ENCODE assay signal across 8 mouse cellular contexts in genomic region chr2:164678848-164679625, GRCm38 (mm10). TPM values are rescaled to one million over a fixed set of nuclear protein-coding genes. Genes with fewer than 3 reads are reported as not detected.
DNase-seq lines count a peak whose midpoint lies in the region; ATAC-seq and TF ChIP-seq lines count a peak whose summit lies in the region.

No protein-coding gene starts in this region.

- H3K9ac ChIP-seq in forebrain, embryonic 16.5 days (replicated peaks; ENCODE audit: low read depth, low read length), result no peak overlapping the region
- no peak overlapping the region for H3K9ac ChIP-seq in hindbrain, embryonic 11.5 days (ENCODE audit: low read depth, low read length)

- H3K27ac ChIP-seq in forebrain, embryonic 16.5 days (ENCODE audit: low read length), result no peak overlapping the region
- H3K27ac ChIP-seq in hindbrain, embryonic 11.5 days (ENCODE audit: low read depth, low read length), result no peak overlapping the region

- peak; percentile 48; the same call in 1 of the 2 replicates for ATAC-seq in G1E (ENCODE audit: extremely low read depth, insufficient number of reproducible peaks, low FRiP score, poor library complexity, severe bottlenecking)
- ATAC-seq in forebrain, embryonic 16.5 days, result peak; percentile 38; the same call in 1 of the 2 replicates
- ATAC-seq in hindbrain, embryonic 11.5 days (ENCODE audit: low FRiP score), result peak; percentile 70

- no peak for DNase-seq in G1E (ENCODE audit: low spot score)
- peak; percentile 19 for DNase-seq in cerebellum, adult 11-12 months
- DNase-seq in hindbrain, embryonic 11.5 days (ENCODE audit: low spot score), result peak; percentile 90
- DNase-seq in layer of hippocampus, postnatal 14 days (ENCODE audit: low spot score in 2 of 2), result peak; percentile 54 to 64
- DNase-seq in lung, postnatal 10 days, result peak; percentile 87
- DNase-seq in ovary, postnatal 36 days (ENCODE audit: low spot score), result peak; percentile 67
- DNase-seq in thymus, postnatal 14 days, result peak; percentile 89

- no peak overlapping the region for H3K4me3 ChIP-seq in G1E (ENCODE audit: low read depth, low read length)
- peak overlapping the region; percentile 31 for H3K4me3 ChIP-seq in forebrain, embryonic 16.5 days (replicated peaks; ENCODE audit: low read length)
- H3K4me3 ChIP-seq in hindbrain, embryonic 11.5 days (ENCODE audit: low read depth, low read length), result no peak overlapping the region

- peak overlapping the region; percentile 43 for H3K4me2 ChIP-seq in forebrain, embryonic 16.5 days (ENCODE audit: low read length)
- peak overlapping the region; percentile 22; the same call in 1 of the 2 replicates for H3K4me2 ChIP-seq in hindbrain, embryonic 11.5 days (replicated peaks; ENCODE audit: low read depth, low read length)

- peaks cover 7% of the 10 kb centered on the region for H3K4me1 ChIP-seq in G1E (ENCODE audit: insufficient read depth, low read depth, low read length)
- H3K4me1 ChIP-seq in forebrain, embryonic 16.5 days (replicated peaks; ENCODE audit: control insufficient read depth, insufficient read depth, low read length), result peaks cover 3% of the 10 kb centered on the region; the same call in 1 of the 2 replicates
- H3K4me1 ChIP-seq in hindbrain, embryonic 11.5 days (replicated peaks; ENCODE audit: control insufficient read depth, insufficient read depth, low read length), result no peaks in the 10 kb centered on the region

- TF ChIP-seq CTCF in G1E (IDR thresholded peaks at IDR 0.05; ENCODE audit: low read depth, low read length), result no peak

- 22% methylated on average over 19 of the region's 19 CpGs for WGBS in forebrain, embryonic 16.5 days
- 23% methylated on average over 19 of the region's 19 CpGs for WGBS in hindbrain, embryonic 11.5 days

- peaks cover 2% of the 10 kb centered on the region; the same call in 1 of the 2 replicates for H3K9me3 ChIP-seq in G1E (replicated peaks)
- H3K9me3 ChIP-seq in forebrain, embryonic 16.5 days (ENCODE audit: control insufficient read depth, low read length), result no peaks in the 10 kb centered on the region
- no peaks in the 10 kb centered on the region for H3K9me3 ChIP-seq in hindbrain, embryonic 11.5 days (ENCODE audit: control insufficient read depth, low read length)

- H3K27me3 ChIP-seq in G1E (ENCODE audit: insufficient read depth, low read length), result no peaks in the 10 kb centered on the region
- no peaks in the 10 kb centered on the region for H3K27me3 ChIP-seq in forebrain, embryonic 16.5 days (replicated peaks; ENCODE audit: control insufficient read depth, insufficient read depth, low read length)
- no peaks in the 10 kb centered on the region for H3K27me3 ChIP-seq in hindbrain, embryonic 11.5 days (ENCODE audit: control insufficient read depth, insufficient read depth, low read length)

- no peaks in the 10 kb centered on the region for H3K36me3 ChIP-seq in G1E (replicated peaks)
- no peaks in the 10 kb centered on the region for H3K36me3 ChIP-seq in forebrain, embryonic 16.5 days (ENCODE audit: control insufficient read depth, insufficient read depth)
- H3K36me3 ChIP-seq in hindbrain, embryonic 11.5 days (ENCODE audit: control insufficient read depth, insufficient read depth, low read length), result no peaks in the 10 kb centered on the region

RNA-seq across cellular contexts. Expression of gene Wfdc11, which starts 5.2 kb away (rescaled TPM):
- total RNA-seq in G1E (2014; fragmentation: Nextera tagmentation) (not detected in 2 replicates), G1E (2017) (not detected in 2 replicates)
- not detected in 2 replicates for polyA plus RNA-seq in G1E (2012)
- polyA plus RNA-seq in forebrain, embryonic 16.5 days (2015; fragmentation: Nextera tagmentation; extraction: Ambion mirVana), result not detected in 2 replicates
- polyA plus RNA-seq in hindbrain, embryonic 11.5 days (2014; fragmentation: Nextera tagmentation; extraction: Ambion mirVana), result not detected in 2 replicates
- total RNA-seq in layer of hippocampus, postnatal 14 days (2021), result not detected

RNA-seq across cellular contexts. Expression of gene Wfdc13, which starts 5.9 kb away (rescaled TPM):
- not detected in 2 replicates for total RNA-seq in G1E (2014; fragmentation: Nextera tagmentation)
- 0.11 TPM in 1 of 2 replicates, not detected in the other for total RNA-seq in G1E (2017)
- not detected in 2 replicates for polyA plus RNA-seq in G1E (2012)
- not detected in 2 replicates for polyA plus RNA-seq in forebrain, embryonic 16.5 days (2015; fragmentation: Nextera tagmentation; extraction: Ambion mirVana)
- 0.24 TPM in 1 of 2 replicates, not detected in the other for polyA plus RNA-seq in hindbrain, embryonic 11.5 days (2014; fragmentation: Nextera tagmentation; extraction: Ambion mirVana)
- not detected for total RNA-seq in layer of hippocampus, postnatal 14 days (2021)

RNA-seq across cellular contexts. Expression of gene Spint4, which starts 19.3 kb away (rescaled TPM):
- total RNA-seq in G1E (2014; fragmentation: Nextera tagmentation) (not detected in 2 replicates), G1E (2017) (0.16 TPM in 1 of 2 replicates, not detected in the other)
- not detected in 2 replicates for polyA plus RNA-seq in G1E (2012)
- not detected in 2 replicates for polyA plus RNA-seq in forebrain, embryonic 16.5 days (2015; fragmentation: Nextera tagmentation; extraction: Ambion mirVana)
- polyA plus RNA-seq in hindbrain, embryonic 11.5 days (2014; fragmentation: Nextera tagmentation; extraction: Ambion mirVana), result not detected in 2 replicates
- not detected for total RNA-seq in layer of hippocampus, postnatal 14 days (2021)

RNA-seq across cellular contexts. Expression of gene Wfdc9, which starts 22.7 kb away (rescaled TPM):
- total RNA-seq in G1E (2014; fragmentation: Nextera tagmentation) (not detected in 2 replicates), G1E (2017) (not detected in 2 replicates)
- polyA plus RNA-seq in G1E (2012), result not detected in 2 replicates
- not detected in 2 replicates for polyA plus RNA-seq in forebrain, embryonic 16.5 days (2015; fragmentation: Nextera tagmentation; extraction: Ambion mirVana)
- not detected in 2 replicates for polyA plus RNA-seq in hindbrain, embryonic 11.5 days (2014; fragmentation: Nextera tagmentation; extraction: Ambion mirVana)
- not detected for total RNA-seq in layer of hippocampus, postnatal 14 days (2021)

RNA-seq across cellular contexts. Expression of gene Wfdc10, which starts 23.2 kb away (rescaled TPM):
- total RNA-seq in G1E (2014; fragmentation: Nextera tagmentation) (not detected in 2 replicates), G1E (2017) (0.64 TPM in 1 of 2 replicates, not detected in the other)
- polyA plus RNA-seq in G1E (2012), result not detected in 2 replicates
- polyA plus RNA-seq in forebrain, embryonic 16.5 days (2015; fragmentation: Nextera tagmentation; extraction: Ambion mirVana), result not detected in 2 replicates
- polyA plus RNA-seq in hindbrain, embryonic 11.5 days (2014; fragmentation: Nextera tagmentation; extraction: Ambion mirVana), result not detected in 2 replicates
- total RNA-seq in layer of hippocampus, postnatal 14 days (2021), result not detected
